Mouse (Mus musculus): Measurements from ENCODE around the gene Nisch.

DNA sequence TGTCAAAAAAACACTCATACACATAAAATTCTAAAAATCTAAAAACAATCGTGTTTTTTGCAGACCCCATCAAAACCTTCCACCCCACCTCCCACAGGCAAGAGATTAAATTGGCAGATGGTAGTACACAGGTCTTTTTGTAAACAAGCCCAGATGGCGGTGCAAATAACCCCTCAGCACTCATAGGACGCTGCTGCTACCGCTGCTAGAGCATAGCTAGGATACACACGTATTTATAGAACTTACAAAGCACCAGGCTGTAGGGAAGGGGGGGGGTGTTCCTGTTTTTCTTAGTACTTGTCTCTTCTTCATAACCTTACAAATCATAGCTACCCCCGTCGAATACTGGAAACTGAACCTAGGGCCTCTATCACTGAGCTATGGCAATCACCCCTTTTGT is 23.0 kb downstream of the Nisch start:
- TF ChIP-seq CHD2 (IDR thresholded peaks at IDR 0.05; ENCODE audit: low read depth, low read length) = no peak
- TF ChIP-seq HCFC1 (IDR thresholded peaks at IDR 0.05; ENCODE audit: borderline replicate concordance, insufficient read depth, low read length) = no peak
- no peak for TF ChIP-seq ZC3H11A (IDR thresholded peaks at IDR 0.05; ENCODE audit: borderline replicate concordance, low read depth, low read length)
- no peak for TF ChIP-seq MAFK (IDR thresholded peaks at IDR 0.05; ENCODE audit: insufficient read depth, low read depth, low read length)

Measured in ES-E14 (cell line).